Mouse (Mus musculus): ENCODE results near the gene Tgfbr1.

The Tgfbr1 gene

DNA sequence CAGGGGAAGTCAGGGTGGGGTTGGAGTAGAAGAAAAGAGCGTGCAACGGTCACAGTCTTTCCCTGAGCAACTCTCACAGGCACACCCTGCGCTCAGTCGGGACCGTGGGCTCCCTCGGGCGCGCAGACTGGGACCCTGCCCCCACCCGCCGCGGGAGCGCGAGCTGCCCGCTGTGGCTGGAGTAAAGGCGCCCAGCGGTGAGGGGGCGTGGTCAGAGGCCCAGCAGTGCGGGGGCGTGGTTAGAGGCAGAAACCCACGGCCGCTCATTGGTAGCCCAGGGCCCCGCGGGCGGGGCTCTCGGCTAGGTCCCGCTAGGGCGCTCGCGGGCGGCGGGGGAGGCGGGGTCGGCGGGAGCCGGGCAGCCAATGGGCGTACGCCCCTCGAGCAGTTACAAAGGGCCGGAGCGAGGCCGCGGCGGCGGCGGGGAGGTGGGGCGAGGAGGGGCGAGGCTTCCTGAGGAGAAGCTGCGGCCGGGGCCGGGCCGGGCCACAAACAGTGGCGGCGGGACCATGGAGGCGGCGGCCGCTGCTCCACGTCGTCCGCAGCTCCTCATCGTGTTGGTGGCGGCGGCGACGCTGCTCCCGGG, at the start of gene Tgfbr1:
Gene Tgfbr1, plus strand, starts transcription at position 420 of the 586 bp plus-strand sequence.
- CTCF ChIA-PET: interaction anchor here (0.9 kb wide), 1 partner anchor 106 kb away, joined by 3 read pairs; no protein-coding TSS in a partner anchor

GRCm38 (mm10) chr4:47303340-47303998, 49.6 kb upstream of the Tgfbr1 start:
- CTCF ChIA-PET: no interaction called here

DNA sequence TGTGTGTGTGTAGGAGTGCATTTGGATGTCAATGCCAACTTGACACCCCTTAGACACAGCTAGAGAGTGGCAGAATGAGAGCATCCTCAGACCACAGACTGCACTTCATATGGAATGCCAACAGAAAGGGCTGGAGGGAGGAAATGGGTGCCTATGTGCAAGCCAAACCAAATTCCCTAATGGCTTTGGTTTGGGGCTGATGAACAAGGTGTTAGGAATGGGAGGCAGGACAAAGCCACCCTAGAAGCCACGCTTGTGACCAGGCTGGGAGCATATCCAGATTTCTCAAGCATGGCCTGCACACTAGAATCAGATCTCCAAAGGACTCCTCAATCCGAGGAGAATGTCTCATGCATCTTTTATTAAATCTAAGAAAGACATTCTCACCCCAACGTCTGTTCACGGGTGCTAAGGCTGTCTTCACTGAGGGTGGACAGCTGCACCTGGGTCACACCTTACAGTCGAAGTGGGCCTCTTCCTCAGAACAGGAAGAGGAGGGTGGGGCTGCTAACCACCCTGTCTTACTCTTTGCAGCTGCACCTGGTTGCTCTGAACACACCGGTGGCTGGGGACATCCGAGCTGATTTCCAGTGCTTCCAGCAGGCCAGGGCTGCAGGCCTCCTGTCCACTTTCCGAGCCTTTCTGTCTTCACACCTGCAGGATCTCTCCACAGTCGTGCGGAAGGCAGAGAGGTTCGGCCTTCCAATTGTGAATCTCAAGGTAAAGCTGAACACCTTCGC, 43.0 kb upstream of the Tgfbr1 start:
- CTCF ChIA-PET: interaction anchor here (0.6 kb wide), 1 partner anchor 11 kb away, joined by 3 read pairs; no protein-coding TSS in a partner anchor

DNA sequence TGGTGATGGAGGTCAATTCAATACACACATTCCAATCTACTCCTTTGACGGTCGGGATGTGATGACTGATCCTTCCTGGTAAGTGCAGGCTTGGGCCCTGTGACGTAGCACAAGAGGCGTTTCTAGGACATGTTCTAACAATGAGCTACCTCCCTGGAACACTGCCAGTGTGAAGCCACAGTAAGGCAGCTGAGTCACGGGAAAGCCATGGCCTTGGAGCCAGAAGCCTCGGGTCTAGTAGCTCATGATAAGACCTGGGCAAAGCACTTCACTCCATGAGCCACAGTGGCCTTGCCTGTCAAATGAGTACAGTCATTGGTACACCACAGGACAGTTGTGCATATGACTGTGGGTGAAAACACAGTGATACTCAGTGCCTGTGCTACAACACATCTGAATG, 42.2 kb upstream of the Tgfbr1 start:
- CTCF ChIA-PET: no interaction called here

- CTCF ChIA-PET: no interaction called here
Measured at GRCm38 (mm10) chr4:47311467-47311866, 41.6 kb upstream of the Tgfbr1 start.

DNA sequence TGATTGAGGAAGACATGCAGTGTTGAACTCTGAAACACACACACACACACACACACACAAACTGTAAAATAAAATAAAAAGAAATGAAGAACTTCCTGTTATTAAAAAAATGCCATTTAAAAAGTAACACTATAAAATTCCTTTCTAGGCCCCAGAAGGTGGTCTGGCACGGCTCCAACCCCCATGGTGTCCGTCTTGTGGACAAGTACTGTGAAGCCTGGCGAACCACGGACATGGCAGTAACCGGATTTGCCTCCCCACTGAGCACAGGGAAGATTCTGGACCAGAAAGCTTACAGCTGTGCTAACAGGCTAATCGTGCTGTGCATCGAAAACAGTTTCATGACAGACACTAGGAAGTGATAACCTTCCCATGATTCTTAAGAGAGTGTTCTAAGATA, 41.1 kb upstream of the Tgfbr1 start:
- CTCF ChIA-PET: no interaction called here

- CTCF ChIA-PET: no interaction called here
Measured at GRCm38 (mm10) chr4:47312676-47313075, 40.3 kb upstream of the Tgfbr1 start.

DNA sequence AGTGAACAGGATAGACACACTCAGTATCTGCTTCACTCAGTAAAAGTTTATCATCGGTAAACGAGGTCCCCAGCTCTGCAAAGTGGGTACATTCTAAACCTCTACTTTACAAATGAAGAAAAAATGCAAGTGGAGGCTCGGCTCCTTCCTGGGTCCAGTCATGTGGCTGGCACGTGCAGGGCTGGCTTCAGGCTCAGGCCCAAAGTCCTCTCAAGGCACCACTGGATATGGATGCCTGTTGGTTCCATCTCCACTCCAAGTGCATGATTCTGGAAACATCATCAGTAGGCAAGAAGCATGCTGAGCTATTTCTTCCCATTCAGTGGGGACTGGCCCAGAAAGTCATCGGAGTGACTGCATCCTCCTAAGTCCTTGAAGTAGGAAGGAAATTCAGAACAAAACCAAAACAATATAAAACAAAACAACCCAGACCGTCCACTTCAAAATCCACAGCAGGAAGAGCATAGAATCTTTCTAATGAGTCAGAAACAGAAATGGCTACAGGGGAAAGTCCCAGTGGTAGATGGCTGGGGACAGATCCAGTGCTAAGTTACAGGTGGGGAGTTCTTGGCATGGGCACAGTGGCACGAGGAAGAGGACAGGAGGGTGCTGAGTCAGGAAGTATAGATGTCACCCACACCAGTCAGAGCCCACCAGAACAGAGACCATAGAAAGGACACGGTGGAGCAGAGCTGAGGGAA, 39.2 kb upstream of the Tgfbr1 start:
- CTCF ChIA-PET: no interaction called here

DNA sequence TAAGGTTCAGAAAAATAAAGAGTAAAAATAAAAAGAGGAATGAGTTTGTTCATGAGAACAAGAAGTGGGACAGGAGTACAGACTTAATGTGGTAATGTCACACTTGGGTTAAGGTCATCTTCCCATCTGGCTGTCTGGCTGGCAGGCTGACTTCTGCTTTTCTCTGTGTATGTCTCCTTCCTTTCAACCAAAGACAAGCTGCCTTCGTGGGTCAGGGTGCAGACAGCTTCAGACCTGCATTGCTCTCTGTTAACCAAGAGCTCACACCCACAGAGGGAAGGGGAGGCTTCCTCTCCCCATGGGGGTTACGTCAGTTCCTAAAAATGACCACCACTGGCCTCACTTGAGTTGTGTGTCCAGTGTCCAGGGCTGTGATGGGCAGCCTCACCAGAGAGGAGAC, 37.6 kb upstream of the Tgfbr1 start:
- CTCF ChIA-PET: interaction anchor here (0.7 to 1.1 kb wide), 2 partner anchors 13 to 14 kb away, joined by 3 read pairs; no protein-coding TSS in a partner anchor

- CTCF ChIA-PET: no interaction called here
Measured at GRCm38 (mm10) chr4:47316432-47316831, 36.6 kb upstream of the Tgfbr1 start.

GRCm38 (mm10) chr4:47319561-47320321, 33.3 kb upstream of the Tgfbr1 start:
- CTCF ChIA-PET: interaction anchor here (1.1 kb wide), 1 partner anchor 10 kb away, joined by 3 read pairs; no protein-coding TSS in a partner anchor

DNA sequence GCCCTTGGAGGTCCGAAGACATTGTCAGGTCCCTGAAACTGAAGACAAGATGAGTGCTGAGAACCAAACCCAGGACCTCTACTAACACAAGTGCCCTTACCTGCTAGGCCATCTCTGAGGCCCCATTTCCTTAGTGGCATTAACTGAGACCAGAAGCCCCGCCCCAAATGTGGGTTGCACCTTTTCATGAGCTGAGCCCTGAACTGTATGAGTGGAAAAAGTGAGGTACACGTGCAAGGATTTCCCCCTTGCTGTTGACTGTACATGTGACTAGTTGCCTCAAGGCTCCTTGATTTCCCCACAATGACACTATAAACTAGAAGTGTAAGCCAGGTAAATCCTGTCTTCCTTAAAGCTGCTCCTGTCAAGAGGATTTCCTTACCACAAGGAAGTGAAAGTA, 30.7 kb upstream of the Tgfbr1 start:
- CTCF ChIA-PET: no interaction called here

GRCm38 (mm10) chr4:47324206-47324605, 28.8 kb upstream of the Tgfbr1 start:
- CTCF ChIA-PET: no interaction called here

GRCm38 (mm10) chr4:47327782-47328181, 25.2 kb upstream of the Tgfbr1 start:
- CTCF ChIA-PET: no interaction called here

DNA sequence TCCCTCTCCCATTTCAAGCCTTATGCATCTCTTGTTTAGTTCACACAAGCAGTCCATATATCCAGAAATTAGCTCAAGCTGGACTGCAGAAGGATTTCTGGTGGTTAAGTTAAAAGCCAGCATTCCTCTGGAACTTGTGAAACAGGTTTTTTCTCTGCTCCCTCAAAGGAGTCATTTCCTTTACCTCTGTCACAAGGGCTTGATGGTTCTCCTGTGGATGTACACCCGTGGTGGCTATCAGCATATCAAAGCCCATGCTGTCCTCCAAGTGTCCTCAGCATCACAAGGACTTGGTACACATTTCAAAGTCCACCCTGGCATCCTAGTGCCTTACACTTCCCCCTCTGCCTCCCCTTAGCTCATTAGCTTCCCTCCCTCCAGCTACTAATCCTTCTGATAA, 23.7 kb upstream of the Tgfbr1 start:
- CTCF ChIA-PET: no interaction called here

GRCm38 (mm10) chr4:47330378-47331052, 22.5 kb upstream of the Tgfbr1 start:
- CTCF ChIA-PET: interaction anchor here (0.8 kb wide), 1 partner anchor 10 kb away, joined by 3 read pairs; no protein-coding TSS in a partner anchor

DNA sequence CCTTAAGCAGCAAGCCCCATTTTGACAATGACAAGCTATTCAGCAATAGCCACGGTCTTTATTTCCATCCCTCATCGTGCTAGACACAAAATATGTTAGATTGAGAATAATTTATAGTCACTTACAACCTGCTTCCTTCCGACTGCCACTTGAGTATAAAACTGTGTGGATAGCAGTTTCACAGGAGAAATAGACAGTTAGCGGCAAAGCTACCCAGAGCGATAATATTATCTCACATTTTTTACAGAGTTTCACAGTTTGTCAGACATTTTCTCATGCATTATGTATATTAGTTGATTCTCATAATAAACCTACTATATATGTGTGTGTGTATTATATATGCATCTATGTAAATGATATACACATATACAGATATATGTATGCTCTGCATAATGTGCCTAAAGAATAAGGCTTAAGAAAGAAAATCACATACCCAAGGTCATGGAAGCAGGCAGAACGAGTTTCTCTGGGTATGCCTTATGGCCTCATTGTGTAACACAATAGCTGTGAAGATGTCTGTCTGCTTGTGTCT, 20.1 kb upstream of the Tgfbr1 start:
- CTCF ChIA-PET: interaction anchor here (1.3 kb wide), 1 partner anchor 85 kb away, joined by 3 read pairs; no protein-coding TSS in a partner anchor

DNA sequence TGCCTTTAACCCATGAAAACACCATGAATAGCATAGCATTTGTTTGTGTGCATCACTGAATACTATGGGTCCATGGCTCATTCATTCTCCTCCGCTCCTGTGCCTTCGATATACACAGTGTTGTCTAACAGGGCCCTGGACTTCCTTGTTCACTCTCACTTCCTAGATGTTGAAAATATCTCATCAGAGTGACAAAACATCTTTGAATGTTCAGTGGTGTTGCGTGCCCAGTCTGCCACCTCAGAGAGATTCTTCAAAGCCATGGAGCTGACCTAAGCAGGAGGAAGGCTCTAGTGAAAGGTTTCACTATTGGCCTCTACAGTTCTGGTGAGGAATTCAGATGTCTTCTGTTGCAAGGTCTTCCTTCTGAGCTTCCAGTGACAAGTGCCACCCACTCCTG, 19.5 kb upstream of the Tgfbr1 start:
- CTCF ChIA-PET: interaction anchor here (1.3 kb wide), 1 partner anchor 86 kb away, joined by 3 read pairs; no protein-coding TSS in a partner anchor

GRCm38 (mm10) chr4:47336941-47337600, 16.0 kb upstream of the Tgfbr1 start:
- CTCF ChIA-PET: interaction anchor here (0.7 kb wide), 1 partner anchor 62 kb away, joined by 3 read pairs; no protein-coding TSS in a partner anchor

- CTCF ChIA-PET: no interaction called here
Measured at GRCm38 (mm10) chr4:47342632-47343031, 10.4 kb upstream of the Tgfbr1 start.
